Mouse (Mus musculus): ENCODE measurements around the gene Ccdc74a.
A peak's percentile ranks its signal among the peaks of the same experiment; 100 is the strongest.
"Not testable (repeated sequence)": the region's sequence is repeated elsewhere in the genome, so short reads cannot be mapped to it uniquely, and the experiment has no call there.

The Ccdc74a gene

GRCm38 (mm10) chr16:17646310-17647114, at the start of gene Ccdc74a:
Gene Ccdc74a, plus strand, starts transcription at chr16:17646470.
- peak; percentile 58 to 72 for DNase-seq (ENCODE audit: low spot score in 2 of 2)

GRCm38 (mm10) chr16:17600944-17601562, 45.2 kb upstream of the Ccdc74a start:
- DNase-seq (ENCODE audit: low spot score in 2 of 2): no peak

GRCm38 (mm10) chr16:17604941-17605340, 41.3 kb upstream of the Ccdc74a start:
- no peak for DNase-seq (ENCODE audit: low spot score in 2 of 2)

- no peak for DNase-seq (ENCODE audit: low spot score in 2 of 2)
These were observed 40.6 kb upstream of the Ccdc74a start for GRCm38 (mm10) chr16:17605684-17606083.

GRCm38 (mm10) chr16:17611383-17611782, 34.9 kb upstream of the Ccdc74a start:
- no peak for DNase-seq (ENCODE audit: low spot score in 2 of 2)

GRCm38 (mm10) chr16:17614740-17615139, 31.5 kb upstream of the Ccdc74a start:
- not testable (repeated sequence) for DNase-seq (ENCODE audit: low spot score in 2 of 2)

- no peak for DNase-seq (ENCODE audit: low spot score in 2 of 2)
These were observed 30.1 kb upstream of the Ccdc74a start for GRCm38 (mm10) chr16:17616212-17616611.

- no peak for DNase-seq (ENCODE audit: low spot score in 2 of 2)
These were observed 28.2 kb upstream of the Ccdc74a start for GRCm38 (mm10) chr16:17617922-17618565.

GRCm38 (mm10) chr16:17619198-17620105, 26.8 kb upstream of the Ccdc74a start, which contains the start of gene Smpd4:
Gene Smpd4, plus strand, starts transcription at chr16:17619354.
- DNase-seq (ENCODE audit: low spot score in 2 of 2): peak; percentile 88 to 95

- no peak for DNase-seq (ENCODE audit: low spot score in 2 of 2)
These were observed 24.3 kb upstream of the Ccdc74a start for GRCm38 (mm10) chr16:17621936-17622335.

- no peak for DNase-seq (ENCODE audit: low spot score in 2 of 2)
These were observed 20.6 kb upstream of the Ccdc74a start for GRCm38 (mm10) chr16:17625488-17626268.

- DNase-seq (ENCODE audit: low spot score in 2 of 2): no peak
These were observed 20.1 kb upstream of the Ccdc74a start for GRCm38 (mm10) chr16:17626269-17626555.

GRCm38 (mm10) chr16:17632580-17632979, 13.7 kb upstream of the Ccdc74a start:
- no peak for DNase-seq (ENCODE audit: low spot score in 2 of 2)

GRCm38 (mm10) chr16:17633481-17634181, 12.6 kb upstream of the Ccdc74a start:
- no peak for DNase-seq (ENCODE audit: low spot score in 2 of 2)

- DNase-seq (ENCODE audit: low spot score in 2 of 2): no peak
These were observed 9.4 kb upstream of the Ccdc74a start for GRCm38 (mm10) chr16:17636904-17637303.

GRCm38 (mm10) chr16:17637610-17638009, 8.7 kb upstream of the Ccdc74a start:
- no peak for DNase-seq (ENCODE audit: low spot score in 2 of 2)

GRCm38 (mm10) chr16:17638036-17638628, 8.1 kb upstream of the Ccdc74a start:
- no peak for DNase-seq (ENCODE audit: low spot score in 2 of 2)

- DNase-seq (ENCODE audit: low spot score in 2 of 2): no peak
These were observed 7.2 kb upstream of the Ccdc74a start for GRCm38 (mm10) chr16:17639081-17639480.

- DNase-seq (ENCODE audit: low spot score in 2 of 2): no peak
These were observed 6.3 kb upstream of the Ccdc74a start for GRCm38 (mm10) chr16:17639951-17640350.

- no peak for DNase-seq (ENCODE audit: low spot score in 2 of 2)
These were observed 5.6 kb upstream of the Ccdc74a start for GRCm38 (mm10) chr16:17640706-17641105.

Data from frontal cortex, postnatal 25 days (tissue).